Mouse (Mus musculus) thymus, adult 2 months (tissue): ENCODE data around the gene Rgs3. TPM values are rescaled to one million over a fixed set of nuclear protein-coding genes. Genes with fewer than 3 reads are reported as not detected.

Experiments
- DNase-seq: peaks from one replicate; pipeline ENCODE4 v3.0.0; 2021
- H3K27ac ChIP-seq: fragments of 200-500 bp; 2 replicates; pipeline ENCODE4 v1.5.1; 2012; ENCODE audit warnings: low read length, control low read depth; ENCODE audit not compliant: control insufficient read depth, insufficient read depth
- H3K27me3 ChIP-seq: fragments of 200-500 bp; 2 replicates; pipeline ENCODE4 v1.6.1; 2012; ENCODE audit warnings: mild to moderate bottlenecking, low read length, moderate library complexity, mixed read lengths; ENCODE audit not compliant: control insufficient read depth, insufficient read depth
- H3K36me3 ChIP-seq: fragments of 200-500 bp; 2 replicates; pipeline ENCODE4 v1.6.1; 2012; ENCODE audit warnings: mild to moderate bottlenecking, low read length, moderate library complexity; ENCODE audit not compliant: control insufficient read depth, insufficient read depth
- H3K4me1 ChIP-seq: fragments of 200-500 bp; replicated peaks from 2 replicates; pipeline ENCODE4 v1.6.1; 2012; ENCODE audit warnings: low read length; ENCODE audit not compliant: control insufficient read depth, insufficient read depth
- H3K4me3 ChIP-seq: fragments of 200-500 bp; 2 replicates; pipeline ENCODE4 v1.5.1; 2012; ENCODE audit warnings: mild to moderate bottlenecking, low read length, control low read depth, moderate library complexity; ENCODE audit not compliant: control insufficient read depth, insufficient read depth
- CTCF ChIP-seq: fragments of 200-500 bp; IDR thresholded peaks from 2 replicates; pipeline ENCODE4 v1.5.1; 2012; ENCODE audit warnings: mild to moderate bottlenecking, control low read depth, low read length, moderate library complexity, borderline replicate concordance; ENCODE audit not compliant: control insufficient read depth, poor library complexity, insufficient read depth; ENCODE audit errors: extremely low read depth
- POLR2A ChIP-seq: fragments of 200-500 bp; IDR thresholded peaks from 2 replicates; pipeline ENCODE4 v1.6.1; 2012; ENCODE audit warnings: mild to moderate bottlenecking, low read length, control low read depth, moderate library complexity; ENCODE audit not compliant: control insufficient read depth, poor library complexity, insufficient read depth; ENCODE audit errors: extremely low read depth
- WGBS: fragments of 180-500 bp; shearing (Covaris S2); methylation state at CpG from one replicate; pipeline ENCODE4 v1.1.7; 2018; 5-methylcytosine and 5-hydroxymethylcytosine counted together
- polyA plus RNA-seq: library from polyadenylated mRNA; depleted of rRNA; stranded (reverse); fragments of >200 nt; gene quantifications from 2 replicates; pipeline ENCODE4 v1.2.3, GENCODE M21; 2012

Rgs3 gene
- polyA plus RNA-seq, 1 experiment: 81.3 TPM

DNA sequence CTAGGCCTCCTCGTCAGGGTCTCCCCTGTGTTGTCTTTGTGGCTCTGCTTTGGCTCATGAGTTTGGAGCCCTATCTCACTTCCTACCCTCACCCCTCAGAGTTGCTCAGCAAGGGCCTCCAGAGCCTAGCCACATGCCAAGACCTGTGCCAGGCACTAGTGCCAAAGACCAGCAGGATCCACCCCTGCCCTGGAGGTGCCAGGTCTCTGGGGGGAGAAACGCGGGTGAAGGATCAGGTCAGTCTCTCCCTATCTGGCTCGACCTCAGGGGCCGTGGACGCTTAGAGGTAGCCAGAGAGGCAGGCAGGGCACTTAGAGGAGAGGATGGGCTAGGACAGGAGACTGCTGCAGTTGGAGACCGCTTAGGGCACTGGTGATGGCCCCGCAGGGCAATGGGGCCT, 122.7 kb downstream of the Rgs3 start:
- TF ChIP-seq CTCF (no peak), POLR2A (no peak)
- 92% methylated on average over 8 of the region's 8 CpGs for WGBS
- Histone ChIP-seq H3K27me3 (no peaks in the 10 kb centered on the region), H3K27ac (no peak overlapping the region), H3K4me3 (no peak overlapping the region), H3K4me1 (peaks cover 47% of the 10 kb centered on the region), H3K36me3 (no peaks in the 10 kb centered on the region)
- DNase-seq: no peak

GRCm38 (mm10) chr4:62683148-62683547, 123.5 kb downstream of the Rgs3 start:
- Histone ChIP-seq H3K4me3 (no peak overlapping the region), H3K36me3 (no peaks in the 10 kb centered on the region), H3K4me1 (peaks cover 47% of the 10 kb centered on the region), H3K27ac (no peak overlapping the region), H3K27me3 (no peaks in the 10 kb centered on the region)
- DNase-seq: no peak
- WGBS: 95% methylated on average over 6 of the region's 6 CpGs
- no peak for TF ChIP-seq CTCF
- TF ChIP-seq POLR2A: no peak

DNA sequence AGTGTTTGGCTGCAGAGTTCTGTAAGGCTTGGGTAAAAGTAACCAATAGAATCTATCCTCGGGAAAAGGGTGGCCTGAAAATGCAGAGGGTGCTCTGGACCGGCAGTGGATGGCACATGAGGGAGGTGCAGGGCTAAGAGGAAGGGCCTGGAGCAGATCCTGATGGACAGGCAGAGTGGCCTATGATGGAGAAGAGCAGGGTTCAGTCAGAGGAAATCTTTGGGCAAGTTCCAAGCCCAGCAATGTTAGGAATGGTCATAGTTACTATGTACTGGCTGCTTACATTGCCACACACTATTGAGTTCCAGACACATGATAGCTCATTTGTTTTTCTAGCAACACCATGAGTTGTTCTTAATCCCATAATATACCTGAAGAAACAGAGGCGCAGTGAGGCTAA, 124.7 kb downstream of the Rgs3 start:
- peaks cover 47% of the 10 kb centered on the region for H3K4me1 ChIP-seq
- no peaks in the 10 kb centered on the region for H3K36me3 ChIP-seq
- no peak overlapping the region for H3K4me3 ChIP-seq
- no peak for DNase-seq
- TF ChIP-seq POLR2A (no peak), CTCF (no peak)
- H3K27ac ChIP-seq: no peak overlapping the region
- H3K27me3 ChIP-seq: no peaks in the 10 kb centered on the region
- WGBS: 88% methylated on average over 3 of the region's 3 CpGs

- 2% methylated on average over 10 of the region's 10 CpGs for WGBS
- Histone ChIP-seq H3K27ac (peak overlapping the region; percentile 15; the same call in 1 of the 2 replicates), H3K4me1 (peaks cover 47% of the 10 kb centered on the region), H3K27me3 (no peaks in the 10 kb centered on the region), H3K4me3 (no peak overlapping the region), H3K36me3 (no peaks in the 10 kb centered on the region)
- DNase-seq: peak; percentile 64
- TF ChIP-seq CTCF: no peak
- TF ChIP-seq POLR2A: no peak
These were observed 125.6 kb downstream of the Rgs3 start for GRCm38 (mm10) chr4:62685268-62685667.

DNA sequence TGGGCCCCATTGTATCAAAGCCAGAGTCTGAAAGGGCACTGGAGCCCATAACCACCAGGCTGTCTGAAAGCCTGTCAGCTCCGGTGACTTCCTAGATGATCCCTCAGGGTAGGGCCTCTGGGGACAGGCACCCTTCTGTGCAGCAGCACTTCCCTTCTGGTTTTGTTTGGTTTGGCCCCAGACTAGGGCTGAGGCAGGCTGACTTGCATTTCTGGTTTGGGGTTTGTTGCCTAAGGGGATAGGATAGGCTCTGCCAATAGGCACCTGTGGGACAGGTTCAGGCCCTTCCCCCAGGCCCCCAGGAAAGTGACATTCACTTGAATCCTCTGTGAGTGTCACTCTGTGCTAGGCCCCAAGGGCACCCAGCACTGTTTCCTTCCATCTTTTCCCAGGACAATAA, 127.1 kb downstream of the Rgs3 start:
- Histone ChIP-seq H3K27me3 (no peaks in the 10 kb centered on the region), H3K4me1 (peaks cover 34% of the 10 kb centered on the region), H3K27ac (no peak overlapping the region), H3K4me3 (no peak overlapping the region), H3K36me3 (no peaks in the 10 kb centered on the region)
- 7% methylated on average over 1 of the region's 1 CpGs for WGBS
- DNase-seq: no peak
- TF ChIP-seq CTCF (no peak), POLR2A (no peak)

- DNase-seq: no peak
- Histone ChIP-seq H3K27me3 (no peaks in the 10 kb centered on the region), H3K36me3 (no peaks in the 10 kb centered on the region), H3K4me1 (peaks cover 31% of the 10 kb centered on the region), H3K27ac (no peak overlapping the region), H3K4me3 (no peak overlapping the region)
- WGBS: 93% methylated on average over 5 of the region's 5 CpGs
- TF ChIP-seq POLR2A: no peak
- no peak for TF ChIP-seq CTCF
These were observed 128.5 kb downstream of the Rgs3 start for GRCm38 (mm10) chr4:62688142-62688541.

DNA sequence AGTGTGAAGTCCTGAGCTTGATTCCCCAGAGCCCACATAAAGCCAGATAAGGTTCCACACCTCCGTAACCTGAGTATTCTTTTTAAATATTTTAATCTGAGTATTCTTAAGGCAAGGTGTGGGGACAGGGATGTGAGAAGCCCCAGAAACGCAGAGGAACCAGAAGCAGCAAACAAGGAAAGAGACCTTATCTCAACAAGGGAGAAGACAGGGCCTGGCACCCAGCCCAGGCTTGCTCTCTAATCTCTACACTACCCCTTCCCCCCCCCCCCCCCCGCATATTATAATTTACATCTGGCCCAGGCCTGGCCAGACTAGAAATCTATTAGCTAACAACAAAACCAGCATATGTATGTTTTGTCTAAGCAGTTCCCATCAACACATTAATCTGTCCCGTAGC, 131.3 kb downstream of the Rgs3 start:
- Histone ChIP-seq H3K27me3 (no peaks in the 10 kb centered on the region), H3K36me3 (no peaks in the 10 kb centered on the region), H3K27ac (no peak overlapping the region), H3K4me1 (peaks cover 16% of the 10 kb centered on the region), H3K4me3 (no peak overlapping the region)
- DNase-seq: no peak
- TF ChIP-seq CTCF (no peak), POLR2A (no peak)
- 82% methylated on average over 4 of the region's 4 CpGs for WGBS
